Mouse (Mus musculus) liver, postnatal 0 days (tissue): Measurements from ENCODE around the gene Cdk6.

Experiments used
- CTCF ChIP-seq: sonication (generic); IDR thresholded peaks from 2 replicates; pipeline ENCODE4 v1.5.1; 2016; ENCODE audit warnings: antibody characterized with exemption, low read depth
- EP300 ChIP-seq: IDR thresholded peaks from 2 replicates; pipeline ENCODE4 v1.6.1; 2016; ENCODE audit warnings: antibody characterized with exemption, low read depth, mild to moderate bottlenecking

DNA sequence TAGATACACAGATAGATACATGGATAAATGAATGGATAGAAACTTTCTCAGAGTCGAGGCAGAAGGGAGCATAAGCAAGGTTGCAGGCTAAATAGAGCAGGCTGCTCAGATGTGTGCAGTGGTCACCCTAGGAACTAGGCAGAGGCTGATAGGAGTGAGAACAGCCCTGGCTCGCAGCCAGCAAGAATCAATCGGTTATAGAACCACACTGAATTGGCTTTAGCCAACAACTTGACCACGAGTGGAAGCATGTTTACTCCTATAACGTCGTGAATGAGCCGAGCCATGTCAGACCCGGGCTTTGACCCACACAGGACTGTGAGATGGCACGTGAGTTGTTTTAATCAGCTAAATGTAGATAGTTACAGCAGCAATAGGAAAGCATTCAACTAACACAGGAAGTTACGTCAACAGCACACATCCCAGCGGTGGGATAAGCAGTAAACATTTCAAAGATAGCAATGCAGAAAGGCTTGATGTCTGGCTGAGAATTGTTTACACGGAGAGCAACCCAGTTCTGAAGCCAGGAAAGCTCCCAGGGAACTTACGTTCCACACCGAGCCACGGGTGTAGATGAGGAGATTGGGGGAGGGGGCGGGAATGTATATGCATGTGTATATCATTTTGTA is 147.0 kb downstream of the Cdk6 start:
- no peak for TF ChIP-seq CTCF
- TF ChIP-seq EP300: no peak
